Mouse (Mus musculus): ENCODE data around the gene Serpinb9g.
"Not testable (repeated sequence)": the region's sequence is repeated elsewhere in the genome, so short reads cannot be mapped to it uniquely, and the experiment has no call there.

Serpinb9g gene

GRCm38 (mm10) chr13:33484490-33484889 lies at the start of gene Serpinb9g:
Gene Serpinb9g, plus strand, starts transcription at chr13:33484790.
- not testable (repeated sequence) for DNase-seq (ENCODE audit: low read depth, low spot score)

DNA sequence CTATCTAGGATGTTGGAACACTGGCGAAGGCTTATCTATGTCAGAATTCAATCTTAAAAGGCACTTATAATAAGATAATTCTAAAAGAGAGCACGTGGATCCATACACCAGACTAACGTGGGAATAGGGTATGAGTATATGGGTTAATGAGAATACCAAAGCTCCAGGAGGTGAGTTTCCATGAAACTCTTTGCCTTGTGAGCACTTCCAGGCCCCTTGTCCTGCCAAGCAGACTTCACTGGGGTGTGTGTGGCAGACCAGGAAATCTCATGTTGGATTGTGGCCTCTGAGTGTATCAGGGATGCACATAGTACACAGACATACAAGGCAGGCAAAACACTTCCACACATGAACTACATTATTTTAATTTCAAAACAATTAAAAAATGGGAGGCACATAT lies 718 bp upstream of the Serpinb9g start:
- DNase-seq (ENCODE audit: low read depth, low spot score) = not testable (repeated sequence)

- no peak for DNase-seq (ENCODE audit: low read depth, low spot score)
Observed at GRCm38 (mm10) chr13:33524629-33525028, 40.0 kb downstream of the Serpinb9g start.

DNA sequence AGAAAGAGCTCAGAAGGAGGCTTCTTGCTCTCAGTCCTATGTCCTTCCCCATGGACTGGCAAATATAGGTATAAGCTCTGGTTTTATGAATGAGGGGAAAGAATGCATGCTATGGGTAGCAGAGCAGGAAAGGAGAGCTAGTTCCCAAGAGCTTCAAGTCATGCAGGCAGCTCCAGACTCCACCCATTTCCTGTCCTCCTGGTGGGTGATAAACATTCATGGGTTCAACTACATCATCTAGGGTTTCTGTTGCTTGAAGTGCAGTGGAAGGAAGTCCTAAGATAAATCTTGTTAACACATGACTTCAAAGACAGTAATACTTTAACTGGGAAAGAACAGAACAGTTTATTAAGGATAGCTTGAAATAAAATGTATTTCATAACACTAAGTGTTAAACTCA lies 48.2 kb downstream of the Serpinb9g start:
- peak; percentile 0 for DNase-seq (ENCODE audit: low read depth, low spot score)

All from mesoderm, embryonic 11.5 days (tissue).